Mouse (Mus musculus) midbrain, embryonic 14.5 days (tissue): ENCODE data around the gene Kcnk4. TPM values are rescaled to one million over a fixed set of nuclear protein-coding genes. Genes with fewer than 3 reads are reported as not detected.

Source experiments
- ATAC-seq: fragments of 200-750 bp; cut with Nextera tagmentation; 2 replicates; pipeline ENCODE4 v1.8.0; 2017; ENCODE audit warnings: moderate number of reproducible peaks, moderate library complexity; ENCODE audit not compliant: low FRiP score, low TSS enrichment
- DNase-seq: peaks from one replicate; pipeline ENCODE4 v3.0.0-alpha.2; 2015
- H3K27ac ChIP-seq: fragments of 300-500 bp; sonication (generic); replicated peaks from 2 replicates; pipeline ENCODE4 v1.5.1; 2014; ENCODE audit warnings: mild to moderate bottlenecking, low read depth, low read length, moderate library complexity
- H3K27me3 ChIP-seq: fragments of 300-500 bp; sonication (generic); 2 replicates; pipeline ENCODE4 v1.6.1; 2014; ENCODE audit warnings: low read length, control low read depth, mixed read lengths; ENCODE audit not compliant: control insufficient read depth, insufficient read depth
- H3K36me3 ChIP-seq: fragments of 300-500 bp; sonication (generic); 2 replicates; pipeline ENCODE4 v1.6.1; 2014; ENCODE audit warnings: low read length, control low read depth; ENCODE audit not compliant: control insufficient read depth, insufficient read depth
- H3K4me1 ChIP-seq: fragments of 300-500 bp; sonication (generic); 2 replicates; pipeline ENCODE4 v1.6.1; 2014; ENCODE audit warnings: mild to moderate bottlenecking, antibody characterized with exemption, low read length, control low read depth; ENCODE audit not compliant: control insufficient read depth, insufficient read depth
- H3K4me2 ChIP-seq: fragments of 300-500 bp; sonication (generic); 2 replicates; pipeline ENCODE4 v1.6.1; 2014; ENCODE audit warnings: mild to moderate bottlenecking, low read length, moderate library complexity
- H3K4me3 ChIP-seq: fragments of 300-500 bp; sonication (generic); replicated peaks from 2 replicates; pipeline ENCODE4 v1.5.1; 2014; ENCODE audit warnings: low read depth, low read length
- H3K9ac ChIP-seq: fragments of 300-500 bp; sonication (generic); replicated peaks from 2 replicates; pipeline ENCODE4 v1.6.1; 2014; ENCODE audit warnings: mild to moderate bottlenecking, low read length, moderate library complexity
- H3K9me3 ChIP-seq: fragments of 300-500 bp; sonication (generic); 2 replicates; pipeline ENCODE4 v1.6.1; 2016; ENCODE audit warnings: low read length, control low read depth, mixed read lengths; ENCODE audit not compliant: control insufficient read depth
- WGBS: fragments of 180-500 bp; shearing (Covaris S2); extraction: QIAGEN DNeasy Blood & Tissue Kit; methylation state at CpG from one replicate; pipeline ENCODE4 v1.1.7; 2014; 5-methylcytosine and 5-hydroxymethylcytosine counted together
- polyA plus RNA-seq: library from polyadenylated mRNA; unstranded; fragments of >200 nt; fragmentation: Nextera tagmentation; extraction: Ambion mirVana; gene quantifications from 2 replicates; pipeline ENCODE4 v1.2.1, GENCODE M21; 2014

Kcnk4 gene
- polyA plus RNA-seq, 1 experiment from 2014 or later, result 1.9 TPM

DNA sequence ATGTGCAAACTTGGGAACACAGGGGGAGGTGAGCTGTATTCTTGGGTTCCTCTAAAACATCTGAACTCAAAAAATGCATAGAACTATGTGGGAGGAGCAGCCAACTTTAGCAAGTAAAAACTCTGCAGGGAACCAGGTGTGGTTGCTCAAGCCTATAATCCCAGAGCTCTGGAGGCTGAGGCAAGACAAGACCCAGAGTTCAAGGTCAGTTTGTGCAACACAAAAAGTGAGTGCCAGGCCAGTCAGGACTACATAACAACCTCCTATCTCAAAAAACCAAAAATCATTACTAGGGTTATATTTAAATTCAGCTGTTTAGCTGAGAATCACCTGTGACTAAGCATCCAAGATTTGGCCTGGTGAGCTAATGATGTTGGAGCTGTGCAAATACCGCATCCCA lies 2.3 kb downstream of the Kcnk4 start:
- 39% methylated on average over 1 of the region's 1 CpGs for WGBS
- Histone ChIP-seq H3K9ac (no peak overlapping the region), H3K27me3 (peaks cover 80% of the 10 kb centered on the region), H3K4me1 (peaks cover 8% of the 10 kb centered on the region; the same call in 1 of the 2 replicates), H3K27ac (no peak overlapping the region), H3K4me3 (no peak overlapping the region), H3K4me2 (no peak overlapping the region), H3K9me3 (no peaks in the 10 kb centered on the region), H3K36me3 (no peaks in the 10 kb centered on the region)
- no peak for ATAC-seq
- no peak for DNase-seq

GRCm38 (mm10) chr19:6931002-6931401 lies 3.3 kb downstream of the Kcnk4 start:
- 0% methylated on average over 2 of the region's 2 CpGs for WGBS
- Histone ChIP-seq H3K4me1 (peaks cover 8% of the 10 kb centered on the region; the same call in 1 of the 2 replicates), H3K9ac (no peak overlapping the region), H3K4me2 (no peak overlapping the region), H3K27me3 (peaks cover 86% of the 10 kb centered on the region), H3K4me3 (no peak overlapping the region), H3K27ac (no peak overlapping the region), H3K36me3 (no peaks in the 10 kb centered on the region), H3K9me3 (no peaks in the 10 kb centered on the region)
- DNase-seq (no peak), ATAC-seq (no peak)

DNA sequence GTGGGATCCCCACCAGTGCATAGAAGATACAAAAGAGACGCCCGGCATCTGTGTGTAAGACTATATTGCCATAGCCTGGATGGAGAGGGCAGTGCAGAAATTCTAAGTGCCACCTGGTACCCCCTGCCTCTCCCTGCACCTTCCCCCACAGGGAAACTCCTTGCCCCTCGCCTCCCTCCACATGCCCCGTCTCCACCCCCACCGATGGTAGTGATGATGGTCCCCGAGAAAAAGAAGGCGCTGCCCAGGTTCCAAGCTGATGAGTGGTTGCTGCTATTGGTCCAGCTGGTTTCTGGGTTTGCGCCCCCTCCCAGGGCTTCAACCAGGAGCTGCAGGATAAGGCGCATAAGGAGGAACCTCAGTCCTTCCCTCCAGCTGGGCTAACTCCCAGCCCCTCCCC lies 6.2 kb downstream of the Kcnk4 start:
- Histone ChIP-seq H3K9ac (no peak overlapping the region), H3K4me2 (no peak overlapping the region), H3K4me3 (no peak overlapping the region), H3K27me3 (peaks cover 86% of the 10 kb centered on the region), H3K36me3 (no peaks in the 10 kb centered on the region), H3K4me1 (no peaks in the 10 kb centered on the region), H3K9me3 (no peaks in the 10 kb centered on the region), H3K27ac (no peak overlapping the region)
- 10% methylated on average over 9 of the region's 9 CpGs for WGBS
- no peak for DNase-seq
- ATAC-seq, result no peak

GRCm38 (mm10) chr19:6926559-6927255 lies 7.6 kb downstream of the Kcnk4 start:
- Histone ChIP-seq H3K27ac (no peak overlapping the region), H3K9ac (no peak overlapping the region), H3K4me2 (peak overlapping the region; percentile 23), H3K36me3 (no peaks in the 10 kb centered on the region), H3K27me3 (peaks cover 79% of the 10 kb centered on the region), H3K4me1 (peaks cover 7% of the 10 kb centered on the region; the same call in 1 of the 2 replicates), H3K4me3 (peak overlapping the region; percentile 8; the same call in 1 of the 2 replicates), H3K9me3 (no peaks in the 10 kb centered on the region)
- ATAC-seq, result no peak
- WGBS, result 10% methylated on average over 26 of the region's 26 CpGs
- DNase-seq, result peak; percentile 58

GRCm38 (mm10) chr19:6925611-6926329 lies 8.5 kb downstream of the Kcnk4 start:
- Histone ChIP-seq H3K36me3 (no peaks in the 10 kb centered on the region), H3K9me3 (no peaks in the 10 kb centered on the region), H3K4me1 (peaks cover 7% of the 10 kb centered on the region), H3K27me3 (peaks cover 70% of the 10 kb centered on the region), H3K27ac (no peak overlapping the region), H3K4me2 (no peak overlapping the region), H3K4me3 (no peak overlapping the region), H3K9ac (no peak overlapping the region)
- WGBS, result 3% methylated on average over 40 of the region's 40 CpGs
- ATAC-seq (no peak), DNase-seq (no peak)

- 3% methylated on average over 9 of the region's 9 CpGs for WGBS
- Histone ChIP-seq H3K27ac (no peak within 1 kb of the TSS), H3K9me3 (no peaks in the 10 kb centered on the region), H3K4me2 (0 out of 2 replicates have a peak within 1 kb of the TSS, but pooled peaks have one; percentile 0), H3K9ac (no peak within 1 kb of the TSS), H3K4me3 (0 out of 2 replicates have a peak within 1 kb of the TSS, but pooled peaks have one; percentile 5), H3K36me3 (no peaks in the 10 kb centered on the region), H3K27me3 (peaks cover 67% of the 10 kb centered on the region), H3K4me1 (peaks cover 13% of the 10 kb centered on the region)
- no peak for ATAC-seq
- no peak for DNase-seq
These were observed 9.1 kb downstream of the Kcnk4 start, which contains the start of gene Catsperz for GRCm38 (mm10) chr19:6925307-6925573. Gene Catsperz, minus strand, starts transcription at chr19:6925380.

DNA sequence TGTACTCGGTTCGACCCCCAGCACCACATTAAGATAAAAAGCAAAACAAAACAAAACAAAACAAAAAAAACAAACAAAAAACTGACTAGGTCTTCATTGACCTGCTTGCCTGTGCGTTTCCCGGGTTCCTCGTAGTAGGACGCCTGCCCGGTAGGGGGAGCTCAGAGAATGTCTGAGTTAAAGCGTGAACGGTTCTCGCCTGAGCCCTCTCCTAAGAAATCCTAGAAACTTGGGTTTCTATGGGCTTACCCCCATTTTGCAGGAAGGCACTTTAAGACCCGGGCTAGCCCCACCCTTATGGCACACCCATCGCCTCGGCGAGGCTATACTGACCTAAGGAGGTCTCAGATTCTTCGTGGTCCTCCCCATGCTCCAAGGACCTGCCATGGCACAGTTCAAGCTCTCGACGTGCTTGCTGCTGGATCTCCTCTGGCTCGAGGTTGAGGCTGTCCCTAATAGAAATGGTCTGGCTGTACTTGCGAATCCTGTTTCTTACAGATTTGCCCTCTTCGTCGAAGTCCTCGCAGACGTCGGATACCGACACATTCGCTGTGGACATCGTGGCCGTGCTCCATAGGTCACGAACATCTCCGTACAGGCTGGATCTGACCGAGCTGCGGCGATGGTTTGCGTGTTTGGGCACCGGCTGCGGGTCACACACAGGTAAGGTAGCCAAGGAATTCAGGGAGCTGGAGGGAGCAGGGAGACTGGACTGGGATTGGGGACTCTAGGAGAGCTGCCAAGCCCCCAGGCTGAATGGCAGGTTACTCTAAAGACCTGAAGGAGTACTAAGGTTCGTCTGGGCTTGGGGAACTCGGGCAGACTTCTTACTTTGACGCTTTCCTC lies 9.6 kb downstream of the Kcnk4 start:
- 0 out of 2 replicates have a peak overlapping the region, but pooled peaks have one; percentile 0 for H3K4me2 ChIP-seq
- no peak overlapping the region for H3K9ac ChIP-seq
- H3K9me3 ChIP-seq, result no peaks in the 10 kb centered on the region
- peaks cover 67% of the 10 kb centered on the region for H3K27me3 ChIP-seq
- ATAC-seq, result no peak
- H3K27ac ChIP-seq, result no peak overlapping the region
- H3K4me3 ChIP-seq, result 0 out of 2 replicates have a peak overlapping the region, but pooled peaks have one; percentile 5
- H3K36me3 ChIP-seq, result no peaks in the 10 kb centered on the region
- DNase-seq, result peak; percentile 90
- H3K4me1 ChIP-seq, result peaks cover 18% of the 10 kb centered on the region
- 3% methylated on average over 39 of the region's 39 CpGs for WGBS

- no peak overlapping the region for H3K27ac ChIP-seq
- ATAC-seq (no peak), DNase-seq (no peak)
- H3K4me2 ChIP-seq, result no peak overlapping the region; the same call in 1 of the 2 replicates
- H3K9me3 ChIP-seq, result no peaks in the 10 kb centered on the region
- H3K27me3 ChIP-seq, result peaks cover 58% of the 10 kb centered on the region
- H3K9ac ChIP-seq, result no peak overlapping the region
- 61% methylated on average over 6 of the region's 6 CpGs for WGBS
- no peak overlapping the region for H3K4me3 ChIP-seq
- peaks cover 18% of the 10 kb centered on the region for H3K4me1 ChIP-seq
- no peaks in the 10 kb centered on the region for H3K36me3 ChIP-seq
These were observed 11.2 kb downstream of the Kcnk4 start for GRCm38 (mm10) chr19:6922901-6923735.
